Mouse (Mus musculus) megakaryocyte, embryonic 14.5 days (primary cell): ENCODE results near the gene Glul. TPM values are rescaled to one million over a fixed set of nuclear protein-coding genes. Genes with fewer than 3 reads are reported as not detected.
A peak's percentile ranks its signal among the peaks of the same experiment; 100 is the strongest.

Source experiments
- H3K27me3 ChIP-seq: replicated peaks from 2 replicates; pipeline ENCODE3; 2012; ENCODE audit warnings: inconsistent platforms
- H3K36me3 ChIP-seq: replicated peaks from 2 replicates; pipeline ENCODE3; 2012; ENCODE audit warnings: low read length, inconsistent platforms, mixed read lengths
- H3K4me1 ChIP-seq: 2 replicates; pipeline ENCODE4 v1.6.1; 2012; ENCODE audit warnings: inconsistent platforms
- H3K4me3 ChIP-seq: replicated peaks from 2 replicates; pipeline ENCODE3; 2012; ENCODE audit warnings: moderate library complexity, mild to moderate bottlenecking, inconsistent platforms
- H3K9me3 ChIP-seq: 2 replicates; pipeline ENCODE4 v1.6.1; 2012; ENCODE audit warnings: inconsistent platforms
- FLI1 ChIP-seq: IDR thresholded peaks from 2 replicates; pipeline ENCODE4 v1.6.1; 2012; ENCODE audit warnings: low read length, inconsistent platforms, mixed read lengths
- GATA1 ChIP-seq: IDR thresholded peaks from 3 replicates; pipeline ENCODE4 v1.6.1; 2012; ENCODE audit warnings: mixed read lengths, low read length, inconsistent platforms, borderline replicate concordance
- polyA plus RNA-seq: library from polyadenylated mRNA; stranded (reverse); fragments of >175 nt; gene quantifications from 2 replicates; pipeline ENCODE4 v1.2.3, GENCODE M21; 2012; ENCODE audit warnings: low replicate concordance; ENCODE audit not compliant: insufficient read depth

The Glul gene
- polyA plus RNA-seq, 1 experiment, result 68.1 TPM

- H3K9me3 ChIP-seq, result no peaks in the 10 kb centered on the region
- TF ChIP-seq GATA1 (no peak), FLI1 (no peak)
- peaks cover 67% of the 10 kb centered on the region for H3K27me3 ChIP-seq
Measured at GRCm38 (mm10) chr1:153894979-153895378, 4.8 kb upstream of the Glul start.

DNA sequence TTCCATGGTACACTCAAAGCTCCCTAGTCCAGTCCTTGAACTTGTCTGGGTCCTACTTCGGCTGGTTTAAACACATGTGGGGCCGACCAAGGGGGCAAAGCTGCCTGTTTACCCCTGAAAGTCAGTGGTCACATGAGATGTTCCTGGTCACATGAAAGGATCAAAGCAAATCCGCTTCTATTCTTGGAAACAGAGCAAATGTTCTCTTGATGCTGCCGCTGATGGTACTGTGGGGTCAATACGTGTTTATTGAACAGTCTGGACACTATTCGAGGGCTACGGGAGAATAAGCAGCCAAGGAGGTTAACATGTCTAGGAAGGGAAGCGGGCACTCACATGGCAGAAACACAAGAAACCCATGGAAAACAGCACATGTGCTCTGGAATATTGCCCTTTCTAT, 2.5 kb upstream of the Glul start:
- no peak overlapping the region for H3K4me3 ChIP-seq
- H3K27me3 ChIP-seq, result peaks cover 54% of the 10 kb centered on the region
- H3K36me3 ChIP-seq, result peaks cover 2% of the 10 kb centered on the region
- TF ChIP-seq GATA1 (no peak), FLI1 (no peak)
- H3K9me3 ChIP-seq, result no peaks in the 10 kb centered on the region
- H3K4me1 ChIP-seq, result peaks cover 37% of the 10 kb centered on the region

More at GRCm38 (mm10) chr1:153894979-153895378, 4.8 kb upstream of the Glul start:
- no peaks in the 10 kb centered on the region for H3K36me3 ChIP-seq
- H3K4me1 ChIP-seq, result peaks cover 32% of the 10 kb centered on the region
- no peak overlapping the region for H3K4me3 ChIP-seq

DNA sequence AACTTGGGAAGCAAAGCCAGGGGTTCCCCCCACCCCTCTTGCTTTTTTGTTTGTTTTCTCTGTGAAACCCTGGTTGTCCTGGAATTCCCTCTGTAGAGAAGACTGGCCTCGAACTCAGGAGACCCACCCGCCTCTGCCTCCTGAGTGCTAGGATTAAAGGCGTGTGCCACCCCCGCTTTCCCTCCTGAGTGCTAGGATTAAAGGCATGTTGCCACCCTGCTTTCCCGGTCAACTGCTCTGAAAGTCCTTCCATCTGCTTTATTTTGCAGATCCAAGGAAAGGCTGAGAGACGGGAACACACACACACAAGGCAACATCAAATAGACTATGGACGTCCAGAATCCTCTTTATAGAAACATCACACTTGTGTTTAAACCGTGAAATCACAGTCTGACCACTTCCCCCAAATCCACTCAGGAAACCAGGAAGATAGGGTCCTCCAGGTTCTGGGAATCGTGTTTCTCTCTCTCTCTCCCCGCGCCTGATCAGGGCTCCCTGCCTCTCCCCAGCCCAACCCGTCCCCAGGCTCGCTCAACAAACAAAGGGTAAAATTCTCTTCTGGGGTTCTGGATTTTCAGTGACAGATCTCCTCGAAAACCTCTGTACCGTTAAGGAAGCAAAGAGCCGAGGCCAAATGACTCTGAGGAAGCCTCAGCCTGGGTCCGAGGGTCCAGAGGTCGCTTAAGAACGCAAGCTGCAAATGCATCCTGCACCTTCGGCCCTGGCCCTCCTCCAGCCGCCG, 584 bp upstream of the Glul start:
- Histone ChIP-seq H3K4me1 (peaks cover 38% of the 10 kb centered on the region), H3K9me3 (no peaks in the 10 kb centered on the region), H3K4me3 (peak overlapping the region; percentile 100), H3K27me3 (peaks cover 41% of the 10 kb centered on the region), H3K36me3 (peaks cover 21% of the 10 kb centered on the region)
- TF ChIP-seq FLI1, result no peak
- TF ChIP-seq GATA1, result no peak

DNA sequence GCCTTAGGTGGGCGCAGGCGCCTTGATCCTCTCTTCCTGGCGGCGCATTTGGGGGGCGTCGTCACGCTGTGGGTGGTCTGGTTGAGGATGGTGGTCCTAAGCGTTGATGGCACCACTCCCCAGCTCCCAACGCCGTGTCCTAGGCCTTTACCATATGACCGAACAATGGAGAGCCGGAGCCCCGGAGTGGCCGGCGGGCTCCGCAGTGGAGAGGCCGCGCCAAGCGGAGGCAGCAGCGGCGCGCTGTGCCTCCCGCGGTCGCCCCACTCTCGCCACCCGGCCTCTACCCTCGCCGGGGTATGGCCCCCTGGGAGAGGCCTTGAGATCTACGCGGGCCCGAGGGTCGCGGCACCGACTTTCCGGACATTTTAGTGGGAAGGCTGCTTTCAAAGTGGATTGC, 637 bp downstream of the Glul start:
- H3K4me1 ChIP-seq, result peaks cover 32% of the 10 kb centered on the region
- no peaks in the 10 kb centered on the region for H3K9me3 ChIP-seq
- H3K4me3 ChIP-seq, result peak overlapping the region; percentile 100
- H3K27me3 ChIP-seq, result peaks cover 41% of the 10 kb centered on the region
- H3K36me3 ChIP-seq, result peaks cover 33% of the 10 kb centered on the region
- no peak for TF ChIP-seq FLI1
- no peak for TF ChIP-seq GATA1

DNA sequence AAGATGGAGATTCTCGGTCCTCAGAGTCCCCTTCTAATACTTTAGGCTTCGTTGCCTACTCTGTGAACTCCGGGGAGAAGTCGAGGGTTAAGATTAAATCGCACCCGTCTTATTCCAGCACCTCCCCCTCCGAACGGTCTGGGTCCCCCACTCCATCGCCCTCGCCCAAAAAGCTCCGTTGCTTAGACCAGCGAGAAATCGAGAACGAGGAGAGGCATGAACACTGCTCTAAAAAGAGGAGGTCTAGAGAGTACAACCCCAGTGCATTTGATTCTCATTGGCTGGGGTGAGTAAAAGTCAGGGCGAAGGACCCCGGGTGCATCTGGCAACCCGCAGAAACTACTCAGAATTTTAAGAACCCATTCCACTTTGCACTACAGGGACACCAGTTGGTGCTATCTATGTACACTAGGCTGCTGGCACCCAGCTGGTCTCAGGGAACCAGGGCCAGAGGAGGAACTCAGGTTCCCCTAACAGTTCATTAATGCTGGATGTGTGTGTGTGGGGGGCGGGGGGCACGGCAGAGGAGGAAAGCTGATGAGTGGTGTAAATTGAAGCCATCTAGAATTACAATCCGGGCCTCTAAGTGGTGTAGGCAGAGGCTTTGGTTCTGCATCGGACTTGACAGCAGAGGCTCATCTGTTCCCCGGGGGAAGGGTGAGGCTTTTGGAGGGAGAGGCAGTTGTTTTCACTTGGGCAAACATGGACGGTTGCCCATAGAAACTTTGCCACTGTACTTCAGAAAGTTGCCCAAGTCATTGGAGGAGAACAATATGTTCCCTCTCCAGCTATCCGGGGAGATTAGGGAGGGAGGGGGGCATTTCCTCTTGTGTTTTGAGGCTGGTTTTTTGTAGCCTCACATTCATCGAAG, 1.4 kb downstream of the Glul start:
- Histone ChIP-seq H3K9me3 (no peaks in the 10 kb centered on the region), H3K4me1 (peaks cover 32% of the 10 kb centered on the region), H3K36me3 (peaks cover 39% of the 10 kb centered on the region), H3K4me3 (peak overlapping the region; percentile 100), H3K27me3 (peaks cover 37% of the 10 kb centered on the region)
- TF ChIP-seq FLI1, result no peak
- no peak for TF ChIP-seq GATA1

GRCm38 (mm10) chr1:153903006-153903405, 3.3 kb downstream of the Glul start:
- TF ChIP-seq GATA1 (no peak), FLI1 (no peak)
- H3K36me3 ChIP-seq, result peaks cover 58% of the 10 kb centered on the region
- peak overlapping the region; percentile 47 for H3K4me3 ChIP-seq
- H3K27me3 ChIP-seq, result peaks cover 20% of the 10 kb centered on the region
- H3K4me1 ChIP-seq, result peaks cover 32% of the 10 kb centered on the region
- no peaks in the 10 kb centered on the region for H3K9me3 ChIP-seq

- Histone ChIP-seq H3K4me1 (peaks cover 22% of the 10 kb centered on the region), H3K9me3 (no peaks in the 10 kb centered on the region), H3K4me3 (no peak overlapping the region), H3K36me3 (peaks cover 68% of the 10 kb centered on the region), H3K27me3 (peaks cover 7% of the 10 kb centered on the region)
- TF ChIP-seq GATA1, result no peak
Measured at GRCm38 (mm10) chr1:153904236-153904635, 4.5 kb downstream of the Glul start.

GRCm38 (mm10) chr1:153905884-153906283, 6.1 kb downstream of the Glul start:
- peaks cover under 1% of the 10 kb centered on the region for H3K27me3 ChIP-seq
- no peaks in the 10 kb centered on the region for H3K9me3 ChIP-seq
- no peak overlapping the region for H3K4me3 ChIP-seq
- peaks cover 19% of the 10 kb centered on the region for H3K4me1 ChIP-seq
- peaks cover 81% of the 10 kb centered on the region for H3K36me3 ChIP-seq
- TF ChIP-seq GATA1, result no peak
- TF ChIP-seq FLI1, result no peak

DNA sequence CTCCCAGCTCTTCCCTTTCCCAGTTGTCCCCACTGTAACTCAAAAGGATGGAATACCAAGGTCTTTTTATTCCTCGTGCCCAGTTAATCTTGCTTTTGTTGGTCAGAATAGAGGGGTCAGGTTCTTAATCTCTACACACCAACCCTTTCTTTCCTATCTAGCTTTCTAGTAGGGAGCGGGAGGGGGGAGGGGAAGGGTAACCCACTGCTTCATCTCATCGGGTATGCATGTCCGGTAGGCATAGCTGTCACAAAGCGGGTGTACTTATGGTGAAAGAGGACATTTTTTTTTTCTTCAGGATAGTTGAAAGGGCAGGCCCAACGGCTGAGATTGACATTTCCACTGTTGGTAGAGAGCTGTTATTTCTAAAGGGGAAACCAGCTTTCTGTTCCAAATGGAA, 8.5 kb downstream of the Glul start:
- no peaks in the 10 kb centered on the region for H3K9me3 ChIP-seq
- no peaks in the 10 kb centered on the region for H3K27me3 ChIP-seq
- H3K4me3 ChIP-seq, result no peak overlapping the region
- H3K36me3 ChIP-seq, result peaks cover 73% of the 10 kb centered on the region
- TF ChIP-seq GATA1 (no peak), FLI1 (no peak)
- H3K4me1 ChIP-seq, result peaks cover 4% of the 10 kb centered on the region; the same call in 1 of the 2 replicates

DNA sequence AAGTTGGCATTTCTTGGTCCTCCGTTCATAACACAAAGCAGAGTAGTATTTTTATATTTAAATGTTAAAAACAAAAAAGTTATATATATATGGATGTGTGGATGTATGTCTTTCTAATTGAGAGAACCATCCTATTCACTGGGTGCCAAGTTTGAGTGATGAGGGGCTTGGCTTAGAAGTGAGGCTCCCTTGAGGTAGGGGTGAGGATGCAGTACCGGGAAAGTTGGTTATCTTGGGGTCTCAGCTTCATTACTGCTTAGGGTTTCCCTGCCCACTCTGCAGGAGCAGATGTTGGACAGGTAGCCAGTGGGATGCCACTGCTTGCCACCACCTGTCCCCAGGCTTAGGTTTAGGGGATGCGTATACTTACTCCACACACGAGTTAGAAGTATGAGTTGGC, 9.0 kb downstream of the Glul start:
- Histone ChIP-seq H3K9me3 (no peaks in the 10 kb centered on the region), H3K4me3 (no peak overlapping the region), H3K27me3 (no peaks in the 10 kb centered on the region), H3K4me1 (peaks cover 4% of the 10 kb centered on the region; the same call in 1 of the 2 replicates), H3K36me3 (peaks cover 68% of the 10 kb centered on the region)
- no peak for TF ChIP-seq GATA1
- TF ChIP-seq FLI1, result no peak
